ENCODE assay signal across 20 mouse cellular contexts in the genomic region with DNA sequence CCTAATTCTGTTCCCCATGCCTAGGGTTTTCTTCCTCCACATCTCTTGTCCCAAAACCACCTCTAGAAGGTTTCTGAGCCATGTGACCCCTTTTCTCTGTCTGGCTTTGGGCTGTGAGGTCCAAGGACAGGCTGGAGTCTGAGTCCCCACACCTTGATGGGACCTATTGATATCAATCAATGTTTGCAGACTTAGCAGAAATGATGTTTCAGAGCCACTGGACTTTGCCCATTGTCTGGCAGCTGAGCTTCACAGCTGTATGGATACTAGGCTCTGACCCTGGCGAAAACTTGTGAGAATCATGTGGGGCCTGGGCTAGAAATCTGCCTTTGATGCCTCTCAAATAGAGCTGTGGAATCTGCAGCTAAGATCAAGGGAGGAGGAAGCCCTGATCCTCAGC. TPM values are rescaled to one million over a fixed set of nuclear protein-coding genes. Genes with fewer than 3 reads are reported as not detected.
DNase-seq lines count a peak whose midpoint lies in the region; ATAC-seq and TF ChIP-seq lines count a peak whose summit lies in the region.
"Had no signal": no experiment of that assay in that cellular context is flagged by ENCODE, and none has a peak within 500 bp of the region (broad histone marks: within the 10 kb centered on the region; RNA-seq: fewer than 3 reads in every experiment).

No protein-coding gene starts in this region.

- peak overlapping the region; percentile 62; the same call in 1 of the 2 replicates for H3K27ac ChIP-seq in hindbrain, embryonic 13.5 days
- H3K27ac ChIP-seq in hindbrain, embryonic 10.5 days: no peak overlapping the region
- no peak overlapping the region for H3K27ac ChIP-seq in midbrain, embryonic 11.5 days (ENCODE audit: low read depth, low read length)
- no peak overlapping the region for H3K27ac ChIP-seq in midbrain, embryonic 15.5 days
- H3K27ac ChIP-seq in intestine, postnatal 0 days (ENCODE audit: low read depth, low read length): peak overlapping the region; percentile 87
- H3K27ac ChIP-seq: embryonic facial prominence, embryonic 15.5 days had no signal

- ATAC-seq in hindbrain, embryonic 13.5 days (ENCODE audit: low FRiP score): no peak
- ATAC-seq in midbrain, embryonic 11.5 days (ENCODE audit: low FRiP score): no peak
- no peak for ATAC-seq in midbrain, embryonic 15.5 days (replicated peaks)
- peak; percentile 70 for ATAC-seq in intestine, postnatal 0 days
- ATAC-seq: forebrain, embryonic 14.5 days had no signal

- peaks cover 20% of the 10 kb centered on the region; the same call in 1 of the 2 replicates for H3K27me3 ChIP-seq in hindbrain, embryonic 13.5 days
- H3K27me3 ChIP-seq in hindbrain, embryonic 10.5 days (ENCODE audit: insufficient read depth, poor library complexity, severe bottlenecking): peaks cover 6% of the 10 kb centered on the region; the same call in 1 of the 2 replicates
- H3K27me3 ChIP-seq in midbrain, embryonic 11.5 days (ENCODE audit: control insufficient read depth, insufficient read depth, low read length): no peaks in the 10 kb centered on the region; the same call in 1 of the 2 replicates
- no peaks in the 10 kb centered on the region for H3K27me3 ChIP-seq in midbrain, embryonic 15.5 days (replicated peaks)
- no peaks in the 10 kb centered on the region for H3K27me3 ChIP-seq in intestine, postnatal 0 days (replicated peaks; ENCODE audit: control insufficient read depth, insufficient read depth, low read length)

- no peak for DNase-seq in hindbrain, embryonic 10.5 days (ENCODE audit: low spot score)
- peak; percentile 33 for DNase-seq in midbrain, embryonic 11.5 days (ENCODE audit: low spot score, missing footprints)
- no peak for DNase-seq in left cerebral cortex, adult 18-20 months (ENCODE audit: low spot score in 2 of 2)
- DNase-seq in lung, adult 2 months: no peak
- DNase-seq: adrenal gland, adult 2 months; adrenal gland, postnatal 25 days; cerebellum, adult 2 months; embryo, embryonic 11 days; gastrocnemius, postnatal 14 days had no signal

- WGBS in hindbrain, embryonic 13.5 days: 77% methylated on average over 1 of the region's 1 CpGs
- 63% methylated on average over 1 of the region's 1 CpGs for WGBS in hindbrain, embryonic 10.5 days
- WGBS in midbrain, embryonic 11.5 days: 50% methylated on average over 1 of the region's 1 CpGs
- 61% methylated on average over 1 of the region's 1 CpGs for WGBS in midbrain, embryonic 15.5 days
- WGBS in intestine, postnatal 0 days: 28% methylated on average over 1 of the region's 1 CpGs
- 89% methylated on average over 1 of the region's 1 CpGs for WGBS in lung, adult 2 months

- H3K36me3 ChIP-seq in hindbrain, embryonic 13.5 days: no peaks in the 10 kb centered on the region
- no peaks in the 10 kb centered on the region for H3K36me3 ChIP-seq in hindbrain, embryonic 10.5 days
- H3K36me3 ChIP-seq in midbrain, embryonic 11.5 days (ENCODE audit: control insufficient read depth, insufficient read depth, low read length): no peaks in the 10 kb centered on the region
- H3K36me3 ChIP-seq in midbrain, embryonic 15.5 days (replicated peaks): no peaks in the 10 kb centered on the region
- no peaks in the 10 kb centered on the region; the same call in 1 of the 2 replicates for H3K36me3 ChIP-seq in intestine, postnatal 0 days (ENCODE audit: control insufficient read depth, insufficient read depth)
- H3K36me3 ChIP-seq: embryonic facial prominence, embryonic 15.5 days; forebrain, embryonic 10.5 days; heart, embryonic 12.5 days had no signal

- no peak overlapping the region for H3K4me2 ChIP-seq in hindbrain, embryonic 13.5 days
- H3K4me2 ChIP-seq in midbrain, embryonic 11.5 days: no peak overlapping the region
- no peak overlapping the region for H3K4me2 ChIP-seq in midbrain, embryonic 15.5 days
- 0 out of 2 replicates have a peak overlapping the region, but pooled peaks have one; percentile 9 for H3K4me2 ChIP-seq in intestine, postnatal 0 days (replicated peaks; ENCODE audit: low read depth)
- H3K4me2 ChIP-seq: embryonic facial prominence, embryonic 15.5 days; heart, embryonic 12.5 days had no signal

- H3K4me3 ChIP-seq in hindbrain, embryonic 13.5 days: no peak overlapping the region
- no peak overlapping the region for H3K4me3 ChIP-seq in hindbrain, embryonic 10.5 days
- no peak overlapping the region for H3K4me3 ChIP-seq in midbrain, embryonic 11.5 days (ENCODE audit: low read depth, low read length)
- no peak overlapping the region for H3K4me3 ChIP-seq in midbrain, embryonic 15.5 days
- no peak overlapping the region for H3K4me3 ChIP-seq in intestine, postnatal 0 days (ENCODE audit: low read depth, low read length)
- H3K4me3 ChIP-seq in lung, adult 2 months (replicated peaks; ENCODE audit: extremely low read depth, low read depth, low read length): no peak overlapping the region
- H3K4me3 ChIP-seq: embryonic facial prominence, embryonic 15.5 days; erythroblast, embryonic 14.5 days; forebrain, embryonic 10.5 days; heart, embryonic 12.5 days had no signal

- no peak for TF ChIP-seq POLR2A in lung, adult 2 months (IDR thresholded peaks at IDR 0.05; ENCODE audit: borderline replicate concordance, extremely low read depth, low read depth, low read length)

- no peak for TF ChIP-seq CTCF in intestine, postnatal 0 days (IDR thresholded peaks at IDR 0.05; ENCODE audit: low read depth)
- TF ChIP-seq CTCF in lung, adult 2 months (IDR thresholded peaks at IDR 0.05; ENCODE audit: insufficient read depth, low read length): no peak

- no peak overlapping the region for H3K9ac ChIP-seq in hindbrain, embryonic 13.5 days
- H3K9ac ChIP-seq in midbrain, embryonic 11.5 days (ENCODE audit: low read length): no peak overlapping the region
- H3K9ac ChIP-seq in midbrain, embryonic 15.5 days: no peak overlapping the region
- H3K9ac ChIP-seq in intestine, postnatal 0 days (ENCODE audit: low read depth, low read length): no peak overlapping the region
- H3K9ac ChIP-seq: embryonic facial prominence, embryonic 15.5 days; heart, embryonic 12.5 days had no signal

- peaks cover 19% of the 10 kb centered on the region for H3K4me1 ChIP-seq in hindbrain, embryonic 13.5 days (replicated peaks)
- peaks cover 20% of the 10 kb centered on the region for H3K4me1 ChIP-seq in hindbrain, embryonic 10.5 days (replicated peaks)
- no peaks in the 10 kb centered on the region for H3K4me1 ChIP-seq in midbrain, embryonic 11.5 days (ENCODE audit: control insufficient read depth, insufficient read depth, low read length)
- H3K4me1 ChIP-seq in midbrain, embryonic 15.5 days: peaks cover 5% of the 10 kb centered on the region
- H3K4me1 ChIP-seq in intestine, postnatal 0 days (replicated peaks; ENCODE audit: control insufficient read depth, insufficient read depth, low read length): peaks cover 13% of the 10 kb centered on the region; the same call in 1 of the 2 replicates
- no peaks in the 10 kb centered on the region for H3K4me1 ChIP-seq in lung, adult 2 months (ENCODE audit: control insufficient read depth, insufficient read depth, low read length)

- H3K9me3 ChIP-seq in hindbrain, embryonic 13.5 days: no peaks in the 10 kb centered on the region
- H3K9me3 ChIP-seq in hindbrain, embryonic 10.5 days: no peaks in the 10 kb centered on the region
- no peaks in the 10 kb centered on the region for H3K9me3 ChIP-seq in midbrain, embryonic 11.5 days (ENCODE audit: control insufficient read depth, low read length)
- no peaks in the 10 kb centered on the region for H3K9me3 ChIP-seq in midbrain, embryonic 15.5 days
- no peaks in the 10 kb centered on the region for H3K9me3 ChIP-seq in intestine, postnatal 0 days (ENCODE audit: control insufficient read depth)
- H3K9me3 ChIP-seq: embryonic facial prominence, embryonic 15.5 days; forebrain, embryonic 10.5 days; heart, embryonic 12.5 days had no signal

RNA-seq across cellular contexts. Expression of a gene that starts 7.1 kb away (rescaled TPM):
- 8.4 and 9.7 TPM in 2 replicates for polyA plus RNA-seq in hindbrain, embryonic 13.5 days (2015; fragmentation: Nextera tagmentation; extraction: Ambion mirVana)
- 4.0 and 5.5 TPM in 2 replicates for polyA plus RNA-seq in hindbrain, embryonic 10.5 days (2016; fragmentation: Nextera tagmentation; extraction: Ambion mirVana)
- polyA plus RNA-seq in midbrain, embryonic 11.5 days (2014; fragmentation: Nextera tagmentation; extraction: Ambion mirVana): 4.0 and 4.7 TPM in 2 replicates
- polyA plus RNA-seq in midbrain, embryonic 15.5 days (2015; fragmentation: Nextera tagmentation; extraction: Ambion mirVana): 10.7 and 11.6 TPM in 2 replicates
- polyA plus RNA-seq in intestine, postnatal 0 days (2015; fragmentation: Nextera tagmentation; extraction: Ambion mirVana): 19.8 and 20.5 TPM in 2 replicates
- 10 to 100 TPM; 53.7 to 55.4 TPM for total RNA-seq in left cerebral cortex, adult 18-20 months (2021)
- polyA plus RNA-seq in lung, adult 2 months (2012; rRNA removed): 103 and 126 TPM in 2 replicates

RNA-seq across cellular contexts. Expression of a gene that starts 53.5 kb away (rescaled TPM):
- 0.10 and 0.16 TPM in 2 replicates for polyA plus RNA-seq in hindbrain, embryonic 13.5 days (2015; fragmentation: Nextera tagmentation; extraction: Ambion mirVana)
- polyA plus RNA-seq in hindbrain, embryonic 10.5 days (2016; fragmentation: Nextera tagmentation; extraction: Ambion mirVana): 0.09 and 0.16 TPM in 2 replicates
- polyA plus RNA-seq in midbrain, embryonic 11.5 days (2014; fragmentation: Nextera tagmentation; extraction: Ambion mirVana): not detected in 2 replicates
- 0.04 TPM in 1 of 2 replicates, not detected in the other for polyA plus RNA-seq in midbrain, embryonic 15.5 days (2015; fragmentation: Nextera tagmentation; extraction: Ambion mirVana)
- polyA plus RNA-seq in intestine, postnatal 0 days (2015; fragmentation: Nextera tagmentation; extraction: Ambion mirVana): 11.1 and 12.2 TPM in 2 replicates
- total RNA-seq in left cerebral cortex, adult 18-20 months (2021): under 1 TPM; 0.21 to 0.28 TPM
- polyA plus RNA-seq in lung, adult 2 months (2012; rRNA removed): 1.1 and 1.4 TPM in 2 replicates
- total RNA-seq: heart, postnatal 25 days had no signal
- polyA plus RNA-seq: embryonic facial prominence, embryonic 11.5 days; hindbrain, embryonic 11.5 days had no signal

RNA-seq across cellular contexts. Expression of a gene that starts 55.6 kb away (rescaled TPM):
- polyA plus RNA-seq in hindbrain, embryonic 13.5 days (2015; fragmentation: Nextera tagmentation; extraction: Ambion mirVana): 74.5 and 79.9 TPM in 2 replicates
- polyA plus RNA-seq in hindbrain, embryonic 10.5 days (2016; fragmentation: Nextera tagmentation; extraction: Ambion mirVana): 148 and 215 TPM in 2 replicates
- polyA plus RNA-seq in midbrain, embryonic 11.5 days (2014; fragmentation: Nextera tagmentation; extraction: Ambion mirVana): 142 and 144 TPM in 2 replicates
- polyA plus RNA-seq in midbrain, embryonic 15.5 days (2015; fragmentation: Nextera tagmentation; extraction: Ambion mirVana): 67.5 and 69.4 TPM in 2 replicates
- polyA plus RNA-seq in intestine, postnatal 0 days (2015; fragmentation: Nextera tagmentation; extraction: Ambion mirVana): 37.3 and 40.7 TPM in 2 replicates
- total RNA-seq in left cerebral cortex, adult 18-20 months (2021): 10 to 100 TPM; 53.3 to 53.6 TPM
- polyA plus RNA-seq in lung, adult 2 months (2012; rRNA removed): 26.1 and 32.8 TPM in 2 replicates

Comparison
In these comparisons a context has a peak if more than half of its experiments do, and no peak if none do; other contexts are left out.
1. H3K27ac ChIP-seq: peak in hindbrain, embryonic 13.5 days (single experiment) and intestine, postnatal 0 days (single experiment); none in hindbrain, embryonic 10.5 days (single experiment), midbrain, embryonic 11.5 days (single experiment) and midbrain, embryonic 15.5 days (single experiment).